Mouse (Mus musculus): ENCODE results near the gene St6galnac1. TPM values are rescaled to one million over a fixed set of nuclear protein-coding genes. Genes with fewer than 3 reads are reported as not detected.
"Not testable (repeated sequence)": the region's sequence is repeated elsewhere in the genome, so short reads cannot be mapped to it uniquely, and the experiment has no call there.

St6galnac1 gene
- polyA plus RNA-seq (2015; fragmentation: Nextera tagmentation; extraction: Ambion mirVana), result 0.09 TPM in 1 of 2 replicates, not detected in the other

- Histone ChIP-seq H3K4me2 (ENCODE audit: low read length) (no peak within 1 kb of the TSS), H3K4me1 (ENCODE audit: control insufficient read depth, insufficient read depth, low read length) (no peaks in the 10 kb centered on the region), H3K36me3 (ENCODE audit: control insufficient read depth, insufficient read depth, low read length) (no peaks in the 10 kb centered on the region), H3K9me3 (replicated peaks; ENCODE audit: control insufficient read depth, low read length, poor library complexity, severe bottlenecking) (no peaks in the 10 kb centered on the region), H3K27me3 (ENCODE audit: control insufficient read depth, insufficient read depth, low read depth, low read length) (no peaks in the 10 kb centered on the region), H3K4me3 (ENCODE audit: low read depth, low read length) (no peak within 1 kb of the TSS), H3K9ac (ENCODE audit: low read depth, low read length) (no peak within 1 kb of the TSS), H3K27ac (ENCODE audit: low read length) (no peak within 1 kb of the TSS)
- ATAC-seq, result no peak
- 87% methylated on average over 7 of the region's 7 CpGs for WGBS
Measured at GRCm38 (mm10) chr11:116775407-116775806, at the start of gene St6galnac1. St6galnac1 (minus strand) TSS chr11:116775507.

- peaks cover 22% of the 10 kb centered on the region for H3K4me1 ChIP-seq (ENCODE audit: control insufficient read depth, insufficient read depth, low read length)
- not testable (repeated sequence) for H3K27me3 ChIP-seq (ENCODE audit: control insufficient read depth, insufficient read depth, low read depth, low read length); H3K9me3 ChIP-seq (replicated peaks; ENCODE audit: control insufficient read depth, low read length, poor library complexity, severe bottlenecking); H3K4me3 ChIP-seq (ENCODE audit: low read depth, low read length); H3K9ac ChIP-seq (ENCODE audit: low read depth, low read length); H3K36me3 ChIP-seq (ENCODE audit: control insufficient read depth, insufficient read depth, low read length); H3K4me2 ChIP-seq (ENCODE audit: low read length); H3K27ac ChIP-seq (ENCODE audit: low read length); ATAC-seq
- WGBS, result 96% methylated on average over 10 of the region's 10 CpGs
Measured at GRCm38 (mm10) chr11:116823885-116824284, 48.6 kb upstream of the St6galnac1 start.

GRCm38 (mm10) chr11:116823255-116823654, 47.9 kb upstream of the St6galnac1 start:
- Histone ChIP-seq H3K27me3 (ENCODE audit: control insufficient read depth, insufficient read depth, low read depth, low read length) (no peaks in the 10 kb centered on the region), H3K4me3 (ENCODE audit: low read depth, low read length) (no peak overlapping the region), H3K27ac (ENCODE audit: low read length) (no peak overlapping the region), H3K36me3 (ENCODE audit: control insufficient read depth, insufficient read depth, low read length) (no peaks in the 10 kb centered on the region), H3K4me1 (ENCODE audit: control insufficient read depth, insufficient read depth, low read length) (peaks cover 21% of the 10 kb centered on the region), H3K4me2 (ENCODE audit: low read length) (no peak overlapping the region), H3K9me3 (replicated peaks; ENCODE audit: control insufficient read depth, low read length, poor library complexity, severe bottlenecking) (no peaks in the 10 kb centered on the region), H3K9ac (ENCODE audit: low read depth, low read length) (no peak overlapping the region)
- no peak for ATAC-seq
- 97% methylated on average over 2 of the region's 2 CpGs for WGBS

- no peak for ATAC-seq
- H3K4me1 ChIP-seq (ENCODE audit: control insufficient read depth, insufficient read depth, low read length), result peaks cover 18% of the 10 kb centered on the region
Measured at GRCm38 (mm10) chr11:116822626-116823025, 47.3 kb upstream of the St6galnac1 start.

DNA sequence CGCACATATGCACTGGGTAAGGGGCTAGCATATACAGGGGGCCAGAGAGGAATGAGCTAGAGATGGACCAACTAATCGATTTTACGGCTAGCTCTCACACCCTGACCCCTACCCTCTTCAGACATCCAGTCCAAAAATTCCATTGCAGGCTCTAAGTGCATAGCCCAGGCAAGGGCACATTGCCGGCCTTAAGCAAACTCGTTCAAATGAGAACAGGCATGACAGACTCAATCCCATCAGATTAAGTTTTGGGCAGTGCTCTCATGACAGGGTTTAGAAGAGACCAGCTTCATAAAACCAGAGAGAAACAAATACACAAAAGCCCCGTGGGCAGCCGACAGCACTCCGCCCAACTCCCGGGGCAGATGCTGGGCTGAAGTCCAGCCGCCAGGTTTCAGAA, 46.9 kb upstream of the St6galnac1 start:
- no peaks in the 10 kb centered on the region for H3K36me3 ChIP-seq (ENCODE audit: control insufficient read depth, insufficient read depth, low read length)
- H3K4me1 ChIP-seq (ENCODE audit: control insufficient read depth, insufficient read depth, low read length), result peaks cover 16% of the 10 kb centered on the region
- H3K9me3 ChIP-seq (replicated peaks; ENCODE audit: control insufficient read depth, low read length, poor library complexity, severe bottlenecking), result no peaks in the 10 kb centered on the region
- H3K4me2 ChIP-seq (ENCODE audit: low read length), result no peak overlapping the region
- H3K4me3 ChIP-seq (ENCODE audit: low read depth, low read length), result no peak overlapping the region
- H3K27me3 ChIP-seq (ENCODE audit: control insufficient read depth, insufficient read depth, low read depth, low read length), result no peaks in the 10 kb centered on the region
- no peak overlapping the region for H3K27ac ChIP-seq (ENCODE audit: low read length)
- WGBS, result 49% methylated on average over 10 of the region's 10 CpGs
- H3K9ac ChIP-seq (ENCODE audit: low read depth, low read length), result no peak overlapping the region
- no peak for ATAC-seq

More at GRCm38 (mm10) chr11:116822626-116823025, 47.3 kb upstream of the St6galnac1 start:
- Histone ChIP-seq H3K36me3 (ENCODE audit: control insufficient read depth, insufficient read depth, low read length) (no peaks in the 10 kb centered on the region), H3K9ac (ENCODE audit: low read depth, low read length) (no peak overlapping the region), H3K4me3 (ENCODE audit: low read depth, low read length) (no peak overlapping the region), H3K27me3 (ENCODE audit: control insufficient read depth, insufficient read depth, low read depth, low read length) (no peaks in the 10 kb centered on the region), H3K9me3 (replicated peaks; ENCODE audit: control insufficient read depth, low read length, poor library complexity, severe bottlenecking) (no peaks in the 10 kb centered on the region), H3K27ac (ENCODE audit: low read length) (no peak overlapping the region), H3K4me2 (ENCODE audit: low read length) (no peak overlapping the region)
- WGBS, result 82% methylated on average over 10 of the region's 10 CpGs

DNA sequence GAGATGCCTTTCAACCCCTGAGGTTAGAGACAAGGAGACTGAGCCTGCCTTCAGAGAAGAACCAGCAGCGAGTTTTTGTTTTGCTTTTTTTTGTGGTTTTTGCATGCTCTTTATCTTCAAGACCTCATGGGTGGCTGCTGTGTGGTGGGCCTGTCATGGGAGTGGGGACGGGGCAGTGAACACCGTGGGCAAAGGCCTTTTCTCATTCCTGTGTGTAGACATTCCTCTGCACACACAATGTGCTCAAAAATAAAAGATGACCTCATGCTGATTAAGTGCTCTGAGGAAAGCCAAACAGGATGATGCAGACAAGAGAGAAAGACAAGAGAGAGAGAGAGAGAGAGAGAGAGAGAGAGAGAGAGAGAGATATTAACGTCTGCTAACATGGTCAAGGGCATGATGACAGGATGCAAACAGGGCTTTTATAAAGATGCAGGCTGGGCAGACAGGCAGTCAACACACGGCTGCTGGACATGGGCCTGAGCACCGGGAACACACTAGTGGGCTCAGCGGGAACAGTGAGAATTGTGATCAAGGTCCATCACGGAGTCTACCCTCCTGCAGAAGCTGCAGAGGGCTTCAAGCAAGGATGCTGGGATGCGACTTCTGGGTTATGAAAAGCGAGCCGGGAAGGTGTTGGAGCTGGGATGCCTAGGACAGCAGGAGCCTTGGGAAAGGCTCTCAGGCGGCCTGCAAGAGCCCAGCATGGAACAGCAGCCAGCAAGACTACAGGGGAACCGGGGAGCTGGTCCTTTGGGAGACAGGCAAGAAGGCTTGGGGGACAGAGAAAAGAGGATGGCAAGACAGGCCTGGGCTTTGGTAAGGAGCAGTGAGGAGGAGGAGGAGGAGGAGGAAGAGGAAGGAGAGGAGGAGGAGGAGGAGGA, 46.0 kb upstream of the St6galnac1 start:
- Histone ChIP-seq H3K9me3 (replicated peaks; ENCODE audit: control insufficient read depth, low read length, poor library complexity, severe bottlenecking) (no peaks in the 10 kb centered on the region), H3K4me1 (ENCODE audit: control insufficient read depth, insufficient read depth, low read length) (peaks cover 7% of the 10 kb centered on the region; the same call in 1 of the 2 replicates), H3K27me3 (ENCODE audit: control insufficient read depth, insufficient read depth, low read depth, low read length) (no peaks in the 10 kb centered on the region), H3K36me3 (ENCODE audit: control insufficient read depth, insufficient read depth, low read length) (no peaks in the 10 kb centered on the region), H3K9ac (ENCODE audit: low read depth, low read length) (no peak overlapping the region), H3K27ac (ENCODE audit: low read length) (no peak overlapping the region), H3K4me2 (ENCODE audit: low read length) (no peak overlapping the region), H3K4me3 (ENCODE audit: low read depth, low read length) (no peak overlapping the region)
- no peak for ATAC-seq
- 50% methylated on average over 13 of the region's 13 CpGs for WGBS

- Histone ChIP-seq H3K36me3 (ENCODE audit: control insufficient read depth, insufficient read depth, low read length) (no peaks in the 10 kb centered on the region), H3K4me3 (ENCODE audit: low read depth, low read length) (no peak overlapping the region), H3K4me1 (ENCODE audit: control insufficient read depth, insufficient read depth, low read length) (peaks cover 4% of the 10 kb centered on the region), H3K27me3 (ENCODE audit: control insufficient read depth, insufficient read depth, low read depth, low read length) (no peaks in the 10 kb centered on the region), H3K9me3 (replicated peaks; ENCODE audit: control insufficient read depth, low read length, poor library complexity, severe bottlenecking) (no peaks in the 10 kb centered on the region), H3K27ac (ENCODE audit: low read length) (no peak overlapping the region), H3K9ac (ENCODE audit: low read depth, low read length) (no peak overlapping the region), H3K4me2 (ENCODE audit: low read length) (no peak overlapping the region)
- ATAC-seq, result no peak
- 78% methylated on average over 5 of the region's 5 CpGs for WGBS
Measured at GRCm38 (mm10) chr11:116819932-116820593, 44.8 kb upstream of the St6galnac1 start.

- Histone ChIP-seq H3K27ac (ENCODE audit: low read length) (no peak overlapping the region), H3K27me3 (ENCODE audit: control insufficient read depth, insufficient read depth, low read depth, low read length) (no peaks in the 10 kb centered on the region), H3K9me3 (replicated peaks; ENCODE audit: control insufficient read depth, low read length, poor library complexity, severe bottlenecking) (no peaks in the 10 kb centered on the region), H3K4me3 (ENCODE audit: low read depth, low read length) (no peak overlapping the region), H3K4me1 (ENCODE audit: control insufficient read depth, insufficient read depth, low read length) (peaks cover 18% of the 10 kb centered on the region), H3K4me2 (ENCODE audit: low read length) (no peak overlapping the region), H3K36me3 (ENCODE audit: control insufficient read depth, insufficient read depth, low read length) (no peaks in the 10 kb centered on the region), H3K9ac (ENCODE audit: low read depth, low read length) (no peak overlapping the region)
- ATAC-seq, result no peak
- WGBS, result 70% methylated on average over 8 of the region's 8 CpGs
Measured at GRCm38 (mm10) chr11:116818722-116819121, 43.4 kb upstream of the St6galnac1 start.

GRCm38 (mm10) chr11:116817567-116817966, 42.3 kb upstream of the St6galnac1 start:
- peaks cover 28% of the 10 kb centered on the region for H3K4me1 ChIP-seq (ENCODE audit: control insufficient read depth, insufficient read depth, low read length)
- H3K27ac ChIP-seq (ENCODE audit: low read length), result no peak overlapping the region
- WGBS, result 94% methylated on average over 5 of the region's 5 CpGs
- no peaks in the 10 kb centered on the region for H3K36me3 ChIP-seq (ENCODE audit: control insufficient read depth, insufficient read depth, low read length)
- H3K9ac ChIP-seq (ENCODE audit: low read depth, low read length), result no peak overlapping the region
- no peaks in the 10 kb centered on the region for H3K9me3 ChIP-seq (replicated peaks; ENCODE audit: control insufficient read depth, low read length, poor library complexity, severe bottlenecking)
- no peak for ATAC-seq
- no peak overlapping the region for H3K4me2 ChIP-seq (ENCODE audit: low read length)
- no peak overlapping the region for H3K4me3 ChIP-seq (ENCODE audit: low read depth, low read length)
- H3K27me3 ChIP-seq (ENCODE audit: control insufficient read depth, insufficient read depth, low read depth, low read length), result no peaks in the 10 kb centered on the region
